Mouse (Mus musculus) Muller cell, postnatal 12 days (primary cell): Measurements from ENCODE around the gene Bach2.

ENCODE experiments used
- DNase-seq: peaks from one replicate; pipeline ENCODE4 v3.0.0-alpha.2; 2015; ENCODE audit errors: inconsistent ontology term

Bach2 gene

GRCm38 (mm10) chr4:32357996-32358600 is 119.5 kb downstream of the Bach2 start:
- no peak for DNase-seq

- DNase-seq, result no peak
These were observed 120.2 kb downstream of the Bach2 start for GRCm38 (mm10) chr4:32358602-32359464.

GRCm38 (mm10) chr4:32359634-32360033 is 121.0 kb downstream of the Bach2 start:
- no peak for DNase-seq

GRCm38 (mm10) chr4:32360496-32360895 is 121.9 kb downstream of the Bach2 start:
- no peak for DNase-seq

GRCm38 (mm10) chr4:32363488-32363984 is 124.9 kb downstream of the Bach2 start:
- no peak for DNase-seq

GRCm38 (mm10) chr4:32365144-32365907 is 126.7 kb downstream of the Bach2 start:
- no peak for DNase-seq

GRCm38 (mm10) chr4:32366176-32366575 is 127.6 kb downstream of the Bach2 start:
- peak; percentile 69 for DNase-seq

- no peak for DNase-seq
These were observed 129.7 kb downstream of the Bach2 start for GRCm38 (mm10) chr4:32368345-32368744.

- DNase-seq, result peak; percentile 94
These were observed 134.5 kb downstream of the Bach2 start for GRCm38 (mm10) chr4:32373085-32373484.

- no peak for DNase-seq
These were observed 134.9 kb downstream of the Bach2 start for GRCm38 (mm10) chr4:32373527-32373926.

- peak; percentile 27 for DNase-seq
These were observed 136.4 kb downstream of the Bach2 start for GRCm38 (mm10) chr4:32374751-32375582.

- DNase-seq, result no peak
These were observed 137.3 kb downstream of the Bach2 start for GRCm38 (mm10) chr4:32375721-32376526.

GRCm38 (mm10) chr4:32376527-32376948 is 137.9 kb downstream of the Bach2 start:
- no peak for DNase-seq

- no peak for DNase-seq
These were observed 140.5 kb downstream of the Bach2 start for GRCm38 (mm10) chr4:32379140-32379539.

GRCm38 (mm10) chr4:32381666-32382381 is 143.2 kb downstream of the Bach2 start:
- no peak for DNase-seq

GRCm38 (mm10) chr4:32385121-32385520 is 146.5 kb downstream of the Bach2 start:
- DNase-seq, result no peak

- no peak for DNase-seq
These were observed 147.0 kb downstream of the Bach2 start for GRCm38 (mm10) chr4:32385623-32386022.

- no peak for DNase-seq
These were observed 147.7 kb downstream of the Bach2 start for GRCm38 (mm10) chr4:32386346-32386745.

- DNase-seq, result no peak
These were observed 148.3 kb downstream of the Bach2 start for GRCm38 (mm10) chr4:32386931-32387330.
